Mouse (Mus musculus) liver, embryonic 14 days (tissue): ENCODE results near the gene Prmt9. TPM values are rescaled to one million over a fixed set of nuclear protein-coding genes. Genes with fewer than 3 reads are reported as not detected.

ENCODE experiments used
- polyA plus RNA-seq: library from polyadenylated mRNA; depleted of rRNA; stranded (reverse); fragments of >200 nt; gene quantifications from 2 replicates; pipeline ENCODE4 v1.2.3, GENCODE M21; 2012; rRNA removed

Prmt9 gene
- 4.7 and 5.3 TPM in 2 replicates for polyA plus RNA-seq

GRCm38 (mm10) chr8:77549121-77549706, at the start of gene Prmt9:
Gene Prmt9, plus strand, starts transcription at chr8:77549397.

GRCm38 (mm10) chr8:77517301-77518200, 31.6 kb upstream of the Prmt9 start, which contains the start of gene Arhgap10:
Gene Arhgap10, minus strand, starts transcription at chr8:77517953.

GRCm38 (mm10) chr8:77610374-77610969, 61.3 kb downstream of the Prmt9 start, which contains the start of gene Tmem184c:
Gene Tmem184c, minus strand, starts transcription at chr8:77610698.

Other genes starting within 250 kb of the Prmt9 start
- gene Arhgap10, start 31.4 kb upstream of the Prmt9 start, polyA plus RNA-seq = 4.3 and 4.7 TPM in 2 replicates
- gene Tmem184c, start 61.3 kb downstream of the Prmt9 start, polyA plus RNA-seq = 3.3 and 3.4 TPM in 2 replicates
- 2.5 and 2.6 TPM in 2 replicates for gene Ednra, start 175.1 kb downstream of the Prmt9 start, polyA plus RNA-seq